In genomic region chr5:34191021-34191420, GRCm38 (mm10) we compare ENCODE assay signal across 10 mouse cellular contexts. TPM values are rescaled to one million over a fixed set of nuclear protein-coding genes. Genes with fewer than 3 reads are reported as not detected.
A peak's percentile ranks its signal among the peaks of the same experiment; 100 is the strongest.
DNase-seq lines count a peak whose midpoint lies in the region; ATAC-seq and TF ChIP-seq lines count a peak whose summit lies in the region.
"Had no signal": no experiment of that assay in that cellular context is flagged by ENCODE, and none has a peak within 500 bp of the region (broad histone marks: within the 10 kb centered on the region; RNA-seq: fewer than 3 reads in every experiment).

No protein-coding gene starts in this region.

- no peak for ATAC-seq in lung, postnatal 0 days
- ATAC-seq in neural tube, embryonic 15.5 days (ENCODE audit: low FRiP score): no peak

- H3K27me3 ChIP-seq in lung, postnatal 0 days (replicated peaks; ENCODE audit: insufficient read depth, low read length): no peaks in the 10 kb centered on the region
- no peaks in the 10 kb centered on the region for H3K27me3 ChIP-seq in neural tube, embryonic 15.5 days (replicated peaks)

- no peaks in the 10 kb centered on the region for H3K36me3 ChIP-seq in lung, postnatal 0 days (ENCODE audit: insufficient read depth, low read length)
- no peaks in the 10 kb centered on the region; the same call in 1 of the 2 replicates for H3K36me3 ChIP-seq in neural tube, embryonic 15.5 days

- no peaks in the 10 kb centered on the region for H3K9me3 ChIP-seq in lung, postnatal 0 days (ENCODE audit: low read length)
- H3K9me3 ChIP-seq in neural tube, embryonic 15.5 days (replicated peaks): no peaks in the 10 kb centered on the region

- TF ChIP-seq EP300 in lung, postnatal 0 days (IDR thresholded peaks at IDR 0.05): no peak

- DNase-seq in adrenal gland, adult (ENCODE audit: inconsistent age in 2 of 2, low spot score in 1 of 2): peak; percentile 65 to 78
- DNase-seq in adrenal gland, adult 18-20 months (ENCODE audit: low spot score in 2 of 2): no peak
- peak; percentile 61 for DNase-seq in layer of hippocampus, adult 11-12 months (ENCODE audit: low spot score)
- DNase-seq in layer of hippocampus, postnatal 14 days (ENCODE audit: low spot score in 2 of 2): no peak
- DNase-seq in brain, adult 2 months (ENCODE audit: low read depth, low spot score): peak; percentile 87
- peak; percentile 86 for DNase-seq in lung, postnatal 0 days (ENCODE audit: low spot score)
- no peak for DNase-seq in T-cell, adult 2 months (ENCODE audit: low spot score)
- DNase-seq: cerebellum, adult 11 months; layer of hippocampus, postnatal 36 days had no signal

- H3K4me3 ChIP-seq in lung, postnatal 0 days (ENCODE audit: low read depth, low read length): no peak overlapping the region
- no peak overlapping the region for H3K4me3 ChIP-seq in neural tube, embryonic 15.5 days (replicated peaks)

- 42% methylated on average over 4 of the region's 4 CpGs for WGBS in lung, postnatal 0 days
- WGBS in neural tube, embryonic 15.5 days: 53% methylated on average over 4 of the region's 4 CpGs

- H3K4me2 ChIP-seq in lung, postnatal 0 days (replicated peaks; ENCODE audit: low read depth, low read length): no peak overlapping the region
- H3K4me2 ChIP-seq in neural tube, embryonic 15.5 days: no peak overlapping the region

- H3K4me1 ChIP-seq in lung, postnatal 0 days (ENCODE audit: insufficient read depth, low read depth, low read length): peaks cover 13% of the 10 kb centered on the region
- peaks cover 21% of the 10 kb centered on the region for H3K4me1 ChIP-seq in neural tube, embryonic 15.5 days

- no peak overlapping the region for H3K9ac ChIP-seq in lung, postnatal 0 days (replicated peaks; ENCODE audit: low read depth)
- no peak overlapping the region for H3K9ac ChIP-seq in neural tube, embryonic 15.5 days (replicated peaks)

- no peak for TF ChIP-seq CTCF in lung, postnatal 0 days (IDR thresholded peaks at IDR 0.05)

- no peak overlapping the region for H3K27ac ChIP-seq in lung, postnatal 0 days (ENCODE audit: low read length)
- no peak overlapping the region for H3K27ac ChIP-seq in neural tube, embryonic 15.5 days (replicated peaks)

RNA-seq across cellular contexts. Expression of gene Mxd4, which starts 3.5 kb away (rescaled TPM):
- total RNA-seq in adrenal gland, adult 18-20 months (2021): 100 to 1,000 TPM; 108 to 114 TPM
- total RNA-seq in layer of hippocampus, postnatal 14 days (2021): 10 to 100 TPM; 79.2 to 89.4 TPM
- 65.1 and 68.2 TPM in 2 replicates for polyA plus RNA-seq in lung, postnatal 0 days (2015; fragmentation: Nextera tagmentation; extraction: Ambion mirVana)
- polyA plus RNA-seq in neural tube, embryonic 15.5 days (2015; fragmentation: Nextera tagmentation; extraction: Ambion mirVana): 25.7 and 29.7 TPM in 2 replicates

RNA-seq across cellular contexts. Expression of gene Haus3, which starts 21.7 kb away (rescaled TPM):
- 1 to 10 TPM; 8.3 to 9.3 TPM for total RNA-seq in adrenal gland, adult 18-20 months (2021)
- 1 to 10 TPM; 5.8 to 7.5 TPM for total RNA-seq in layer of hippocampus, postnatal 14 days (2021)
- polyA plus RNA-seq in lung, postnatal 0 days (2015; fragmentation: Nextera tagmentation; extraction: Ambion mirVana): 8.2 and 8.6 TPM in 2 replicates
- polyA plus RNA-seq in neural tube, embryonic 15.5 days (2015; fragmentation: Nextera tagmentation; extraction: Ambion mirVana): 13.1 and 19.2 TPM in 2 replicates

RNA-seq across cellular contexts. Expression of gene Poln, which starts 21.8 kb away (rescaled TPM):
- total RNA-seq in adrenal gland, adult 18-20 months (2021): 10 to 100 TPM; 15.5 to 26.2 TPM
- total RNA-seq in layer of hippocampus, postnatal 14 days (2021): under 1 TPM; 0.67 to 0.81 TPM
- 0.63 and 0.99 TPM in 2 replicates for polyA plus RNA-seq in lung, postnatal 0 days (2015; fragmentation: Nextera tagmentation; extraction: Ambion mirVana)
- 0.31 and 0.52 TPM in 2 replicates for polyA plus RNA-seq in neural tube, embryonic 15.5 days (2015; fragmentation: Nextera tagmentation; extraction: Ambion mirVana)

Comparison
In these comparisons a context has a peak if more than half of its experiments do, and no peak if none do; other contexts are left out.
1. DNase-seq: peak in adrenal gland, adult (2 of 2), layer of hippocampus, adult 11-12 months (single experiment), brain, adult 2 months (single experiment) and lung, postnatal 0 days (single experiment); none in adrenal gland, adult 18-20 months (0 of 2), layer of hippocampus, postnatal 14 days (0 of 2) and T-cell, adult 2 months (single experiment).
2. RNA of gene Poln, which starts 21.8 kb away (total RNA-seq): 15.5 to 26.2 TPM in adrenal gland, adult 18-20 months; 0.67 to 0.81 TPM in layer of hippocampus, postnatal 14 days; every median in the first group is over 4 times any median in the second.